Mouse (Mus musculus): ENCODE measurements around the gene Bicdl1.

DNA sequence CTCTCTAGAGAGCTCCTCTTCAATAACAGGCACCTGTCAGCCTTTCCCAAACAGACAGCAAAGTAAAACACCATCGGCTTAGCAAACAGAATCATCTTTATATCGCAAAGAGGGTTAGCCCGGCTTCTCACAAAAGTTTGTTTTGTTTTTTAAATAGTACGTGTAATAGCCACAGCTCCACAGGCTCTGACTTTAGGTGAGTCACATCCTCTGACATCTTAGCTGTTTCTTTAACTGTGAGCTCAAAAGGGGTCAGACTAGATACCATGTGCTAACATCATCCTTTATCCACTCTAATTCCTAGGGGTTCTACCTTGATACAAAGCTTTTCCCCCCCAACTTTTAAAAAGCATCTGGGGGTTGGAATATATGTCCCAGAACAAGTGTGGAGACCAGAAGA, 21.2 kb downstream of the Bicdl1 start:
- no peak for TF ChIP-seq POLR2A (IDR thresholded peaks at IDR 0.05; ENCODE audit: low read depth, low read length)
- no peak for TF ChIP-seq CTCF (IDR thresholded peaks at IDR 0.05; ENCODE audit: borderline replicate concordance, insufficient read depth, low read length)

Measured in embryonic fibroblast, embryonic 13.5 days (primary cell).